In genomic region chr8:60631504-60631934, GRCm38 (mm10) we compare ENCODE assay signal across 7 mouse cellular contexts. TPM values are rescaled to one million over a fixed set of nuclear protein-coding genes. Genes with fewer than 3 reads are reported as not detected.
DNase-seq lines count a peak whose midpoint lies in the region; ATAC-seq lines count a peak whose summit lies in the region.

No protein-coding gene starts in this region.

- H3K27me3 ChIP-seq in intestine, embryonic 15.5 days (replicated peaks) = no peaks in the 10 kb centered on the region; the same call in 1 of the 2 replicates
- H3K27me3 ChIP-seq in megakaryocyte, embryonic 14.5 days (replicated peaks) = peaks cover 2% of the 10 kb centered on the region

- H3K36me3 ChIP-seq in intestine, embryonic 15.5 days = no peaks in the 10 kb centered on the region
- H3K36me3 ChIP-seq in megakaryocyte, embryonic 14.5 days (replicated peaks; ENCODE audit: low read length) = peaks cover 23% of the 10 kb centered on the region

- 0 out of 2 replicates have a peak overlapping the region, but pooled peaks have one; percentile 18 for H3K9ac ChIP-seq in intestine, embryonic 15.5 days

- peak overlapping the region; percentile 98 for H3K4me2 ChIP-seq in intestine, embryonic 15.5 days (replicated peaks)

- H3K4me1 ChIP-seq in intestine, embryonic 15.5 days (replicated peaks) = peaks cover 8% of the 10 kb centered on the region; the same call in 1 of the 2 replicates
- H3K4me1 ChIP-seq in megakaryocyte, embryonic 14.5 days = peaks cover 69% of the 10 kb centered on the region

- intact Hi-C loops in gastrocnemius, postnatal 36 days (cut with DNase I) = loop anchor here (10.0 kb wide), 1 partner anchor 127 kb away; the partner anchor contains the start of genes Aadat and Gm10283
- intact Hi-C loops in left cerebral cortex, postnatal 10 days (cut with DNase I) = loop anchor here (5.0 kb wide), 1 partner anchor 236 kb away; no protein-coding TSS in a partner anchor

- no peaks in the 10 kb centered on the region for H3K9me3 ChIP-seq in intestine, embryonic 15.5 days
- no peaks in the 10 kb centered on the region for H3K9me3 ChIP-seq in megakaryocyte, embryonic 14.5 days

- WGBS in intestine, embryonic 15.5 days = 2% methylated on average over 13 of the region's 13 CpGs

- DNase-seq in adrenal gland, postnatal 25 days = peak; percentile 67
- peak; percentile 81 for DNase-seq in embryo, embryonic 11 days
- DNase-seq in gastrocnemius, postnatal 36 days = peak; percentile 60 to 65
- peak; percentile 75 to 83 for DNase-seq in left cerebral cortex, postnatal 10 days (ENCODE audit: extremely low spot score in 1 of 2, low spot score in 2 of 2)
- DNase-seq in right cerebral cortex, postnatal 10 days (ENCODE audit: low spot score in 2 of 2) = peak; percentile 82 to 91

- H3K4me3 ChIP-seq in intestine, embryonic 15.5 days (replicated peaks) = peak overlapping the region; percentile 31
- peak overlapping the region; percentile 88 for H3K4me3 ChIP-seq in megakaryocyte, embryonic 14.5 days (replicated peaks)

- ATAC-seq in intestine, embryonic 15.5 days = peak; percentile 18

- H3K27ac ChIP-seq in intestine, embryonic 15.5 days = no peak overlapping the region

RNA-seq across cellular contexts. Expression of gene Mfap3l, which starts 1.1 kb away (rescaled TPM):
- 2.5 and 2.6 TPM in 2 replicates for total RNA-seq in adrenal gland, postnatal 25 days (2021)
- 1 to 10 TPM; 3.6 to 3.7 TPM for total RNA-seq in gastrocnemius, postnatal 36 days (2021)
- 1.1 and 1.2 TPM in 2 replicates for polyA plus RNA-seq in intestine, embryonic 15.5 days (2015; fragmentation: Nextera tagmentation; extraction: Ambion mirVana)
- 10 to 100 TPM; 38.5 to 41.8 TPM for total RNA-seq in left cerebral cortex, postnatal 10 days (2021)
- 0.51 and 7.0 TPM in 2 replicates for polyA plus RNA-seq in megakaryocyte, embryonic 14.5 days (2012; ENCODE audit: insufficient read depth, low replicate concordance)

Comparison
In these comparisons a context has a peak if more than half of its experiments do, and no peak if none do; other contexts are left out.
1. RNA of gene Mfap3l, which starts 1.1 kb away (total RNA-seq): 38.5 to 41.8 TPM in left cerebral cortex, postnatal 10 days; 3.6 to 3.7 TPM in gastrocnemius, postnatal 36 days and 2.5 to 2.6 TPM in adrenal gland, postnatal 25 days; every median in the first group is over 4 times any median in the second.
2. Peak in every context shown above with its lines, with median percentiles within 50 percentile points of each other: DNase-seq.